Mouse (Mus musculus) heart, adult 10 weeks (tissue): ENCODE data around the gene Gm1043. TPM values are rescaled to one million over a fixed set of nuclear protein-coding genes. Genes with fewer than 3 reads are reported as not detected.

ENCODE experiments used
- polyA plus RNA-seq: library from polyadenylated mRNA; stranded (reverse); fragments of 350-450 nt; fragmentation: Illumina TruSeq; extraction: RNeasy Lipid Tissue Mini Kit (QIAGEN cat#74804); gene quantifications from one replicate; pipeline ENCODE4 v1.2.3, GENCODE M21; 2014; ENCODE audit warnings: low read depth, low replicate concordance

Gm1043 gene
- polyA plus RNA-seq, result not detected

DNA sequence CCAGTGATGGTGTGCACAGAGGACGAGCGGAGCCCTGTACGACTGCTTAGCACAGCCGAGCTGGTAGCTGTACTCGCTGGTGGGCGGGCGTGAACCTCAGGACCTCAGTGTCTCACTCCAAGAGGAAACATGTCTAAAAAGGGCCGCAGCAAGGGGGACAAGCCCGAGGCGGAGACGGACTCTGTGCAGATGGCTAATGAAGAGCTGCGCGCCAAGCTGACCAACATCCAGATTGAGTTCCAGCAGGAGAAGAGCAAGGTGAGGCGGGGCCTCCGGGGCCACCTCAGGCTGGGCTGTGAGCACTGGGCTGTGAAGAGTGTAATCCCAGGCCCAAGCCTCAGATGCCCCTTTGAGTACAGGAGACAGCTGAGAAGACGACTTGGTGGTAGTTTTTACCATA lies at the start of gene Gm1043:
TSS of gene Gm1043 (plus strand) at position 130 of the 400 bp plus-strand sequence.

DNA sequence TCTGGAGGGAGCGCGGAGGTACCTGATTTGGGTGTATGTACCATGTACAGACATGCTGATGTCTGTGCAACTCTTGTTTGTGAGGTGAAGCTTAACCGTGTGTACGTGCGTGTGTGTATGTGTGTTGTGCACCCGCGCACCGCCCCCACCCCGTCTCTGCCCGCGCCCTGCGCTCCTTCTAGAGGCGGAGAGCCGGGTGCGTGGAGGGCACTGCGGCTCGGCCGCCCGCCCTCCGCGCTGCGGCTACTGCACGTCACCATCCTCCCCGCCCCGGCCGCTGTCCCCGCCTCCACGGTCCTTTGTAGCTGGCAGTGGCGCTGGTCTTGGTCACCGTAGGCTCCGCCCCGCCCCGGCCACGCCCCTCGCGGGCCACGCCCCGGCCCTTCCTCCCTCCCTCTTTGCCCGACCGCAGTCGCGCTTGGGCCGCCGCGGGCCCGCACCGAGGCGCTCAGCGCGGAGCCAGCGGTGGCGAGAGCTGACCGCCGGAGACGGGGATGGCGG lies 156.5 kb downstream of the Gm1043 start, which contains the start of gene Crmp1:
TSS of gene Crmp1 (plus strand) at position 290 of the 501 bp plus-strand sequence.

Other genes starting within 250 kb of the Gm1043 start
- not detected for gene Ppp2r2c, start 216.9 kb upstream of the Gm1043 start, polyA plus RNA-seq
- gene Wfs1, start 96.2 kb upstream of the Gm1043 start, polyA plus RNA-seq, result 67.6 TPM
- gene Crmp1, start 156.6 kb downstream of the Gm1043 start, polyA plus RNA-seq, result 0.55 TPM